Mouse (Mus musculus) kidney, embryonic 16.5 days (tissue): ENCODE measurements around the gene Per1. TPM values are rescaled to one million over a fixed set of nuclear protein-coding genes. Genes with fewer than 3 reads are reported as not detected.
A peak's percentile ranks its signal among the peaks of the same experiment; 100 is the strongest.

Experiments
- ATAC-seq: fragments of 200-750 bp; cut with Nextera tagmentation; 2 replicates; pipeline ENCODE4 v1.8.0; 2017; ENCODE audit warnings: moderate TSS enrichment; ENCODE audit not compliant: low FRiP score, low TSS enrichment
- H3K27ac ChIP-seq: fragments of 300-500 bp; sonication (generic); 2 replicates; pipeline ENCODE4 v1.5.1; 2014; ENCODE audit warnings: low read length
- H3K27me3 ChIP-seq: fragments of 300-500 bp; sonication (generic); 2 replicates; pipeline ENCODE4 v1.6.1; 2014; ENCODE audit warnings: low read length, control low read depth, mixed read lengths; ENCODE audit not compliant: insufficient read depth
- H3K36me3 ChIP-seq: fragments of 300-500 bp; sonication (generic); 2 replicates; pipeline ENCODE4 v1.6.1; 2014; ENCODE audit warnings: low read length, control low read depth, mixed read lengths; ENCODE audit not compliant: insufficient read depth
- H3K4me1 ChIP-seq: fragments of 300-500 bp; sonication (generic); 2 replicates; pipeline ENCODE4 v1.6.1; 2014; ENCODE audit warnings: low read length, control low read depth, mixed read lengths; ENCODE audit not compliant: insufficient read depth
- H3K4me2 ChIP-seq: fragments of 300-500 bp; sonication (generic); replicated peaks from 2 replicates; pipeline ENCODE4 v1.6.1; 2014; ENCODE audit warnings: low read depth, low read length
- H3K4me3 ChIP-seq: fragments of 300-500 bp; sonication (generic); 2 replicates; pipeline ENCODE4 v1.5.1; 2014; ENCODE audit warnings: mild to moderate bottlenecking, low read length
- H3K9ac ChIP-seq: fragments of 300-500 bp; sonication (generic); replicated peaks from 2 replicates; pipeline ENCODE4 v1.6.1; 2014; ENCODE audit warnings: low read length
- H3K9me3 ChIP-seq: fragments of 300-500 bp; sonication (generic); 2 replicates; pipeline ENCODE4 v1.6.1; 2016; ENCODE audit warnings: low read length, control low read depth
- WGBS: fragments of 180-500 bp; shearing (Covaris S2); extraction: QIAGEN DNeasy Blood & Tissue Kit; methylation state at CpG from one replicate; pipeline ENCODE4 v1.1.7; 2014; 5-methylcytosine and 5-hydroxymethylcytosine counted together
- polyA plus RNA-seq: library from polyadenylated mRNA; unstranded; fragments of >200 nt; fragmentation: Nextera tagmentation; extraction: Ambion mirVana; gene quantifications from 2 replicates; pipeline ENCODE4 v1.2.1, GENCODE M21; 2015

Per1 gene
- polyA plus RNA-seq, 1 experiment from 2014 or later: 11.4 TPM

- WGBS: under 1% methylated on average over 15 of the region's 15 CpGs
- no peaks in the 10 kb centered on the region for H3K9me3 ChIP-seq
- peaks cover 25% of the 10 kb centered on the region for H3K4me1 ChIP-seq
- peak overlapping the region; percentile 88 for H3K4me2 ChIP-seq
- no peak overlapping the region for H3K9ac ChIP-seq
- H3K36me3 ChIP-seq: no peaks in the 10 kb centered on the region
- H3K27me3 ChIP-seq: no peaks in the 10 kb centered on the region
- H3K27ac ChIP-seq: no peak overlapping the region
- peak overlapping the region; percentile 85 for H3K4me3 ChIP-seq
- no peak for ATAC-seq
Observed at GRCm38 (mm10) chr11:69118765-69119164, 23.7 kb downstream of the Per1 start.

- Histone ChIP-seq H3K4me1 (peaks cover 25% of the 10 kb centered on the region), H3K4me2 (peak overlapping the region; percentile 88), H3K4me3 (peak overlapping the region; percentile 58), H3K27ac (no peak overlapping the region), H3K9ac (peak overlapping the region; percentile 52), H3K36me3 (no peaks in the 10 kb centered on the region), H3K27me3 (no peaks in the 10 kb centered on the region), H3K9me3 (no peaks in the 10 kb centered on the region)
- 28% methylated on average over 14 of the region's 14 CpGs for WGBS
- no peak for ATAC-seq
Observed at GRCm38 (mm10) chr11:69119446-69120155, 24.6 kb downstream of the Per1 start.

GRCm38 (mm10) chr11:69120221-69121000 lies 25.4 kb downstream of the Per1 start, which contains the start of gene Hes7:
Hes7 (plus strand) TSS chr11:69120404.
- no peaks in the 10 kb centered on the region for H3K27me3 ChIP-seq
- peak within 1 kb of the TSS; percentile 58 for H3K4me3 ChIP-seq
- peaks cover 25% of the 10 kb centered on the region for H3K4me1 ChIP-seq
- H3K36me3 ChIP-seq: no peaks in the 10 kb centered on the region
- 2% methylated on average over 27 of the region's 27 CpGs for WGBS
- no peak for ATAC-seq
- H3K27ac ChIP-seq: no peak within 1 kb of the TSS
- no peaks in the 10 kb centered on the region for H3K9me3 ChIP-seq
- H3K9ac ChIP-seq: peak within 1 kb of the TSS; percentile 71
- peak within 1 kb of the TSS; percentile 88 for H3K4me2 ChIP-seq

- Histone ChIP-seq H3K9me3 (no peaks in the 10 kb centered on the region), H3K4me3 (peak overlapping the region; percentile 58), H3K4me1 (peaks cover 31% of the 10 kb centered on the region), H3K4me2 (peak overlapping the region; percentile 88), H3K27me3 (no peaks in the 10 kb centered on the region), H3K9ac (peak overlapping the region; percentile 71), H3K36me3 (no peaks in the 10 kb centered on the region), H3K27ac (no peak overlapping the region)
- ATAC-seq: no peak
- under 1% methylated on average over 33 of the region's 33 CpGs for WGBS
Observed at GRCm38 (mm10) chr11:69121001-69121740, 26.2 kb downstream of the Per1 start.

GRCm38 (mm10) chr11:69121741-69122335 lies 26.8 kb downstream of the Per1 start:
- peak overlapping the region; percentile 58 for H3K4me3 ChIP-seq
- H3K36me3 ChIP-seq: no peaks in the 10 kb centered on the region
- H3K27me3 ChIP-seq: no peaks in the 10 kb centered on the region
- peak overlapping the region; percentile 71 for H3K9ac ChIP-seq
- H3K27ac ChIP-seq: peak overlapping the region; percentile 86
- no peaks in the 10 kb centered on the region for H3K9me3 ChIP-seq
- H3K4me2 ChIP-seq: peak overlapping the region; percentile 88
- peaks cover 34% of the 10 kb centered on the region for H3K4me1 ChIP-seq
- under 1% methylated on average over 27 of the region's 32 CpGs for WGBS
- no peak for ATAC-seq

GRCm38 (mm10) chr11:69122336-69122951 lies 27.4 kb downstream of the Per1 start, which contains the start of gene 9130213A22Rik:
9130213A22Rik (minus strand) TSS chr11:69122589.
- WGBS: under 1% methylated on average over 65 of the region's 66 CpGs
- ATAC-seq: peak; percentile 74
- peak within 1 kb of the TSS; percentile 71 for H3K9ac ChIP-seq
- peak within 1 kb of the TSS; percentile 88 for H3K4me2 ChIP-seq
- H3K4me1 ChIP-seq: peaks cover 31% of the 10 kb centered on the region
- no peaks in the 10 kb centered on the region for H3K27me3 ChIP-seq
- H3K27ac ChIP-seq: peak within 1 kb of the TSS; percentile 86
- peak within 1 kb of the TSS; percentile 58 for H3K4me3 ChIP-seq
- H3K9me3 ChIP-seq: no peaks in the 10 kb centered on the region
- no peaks in the 10 kb centered on the region for H3K36me3 ChIP-seq

- peak; percentile 7; the same call in 1 of the 2 replicates for ATAC-seq
- Histone ChIP-seq H3K4me1 (peaks cover 28% of the 10 kb centered on the region), H3K27me3 (no peaks in the 10 kb centered on the region), H3K4me2 (peak overlapping the region; percentile 88), H3K9me3 (no peaks in the 10 kb centered on the region), H3K4me3 (peak overlapping the region; percentile 58), H3K27ac (peak overlapping the region; percentile 86), H3K9ac (peak overlapping the region; percentile 71), H3K36me3 (no peaks in the 10 kb centered on the region)
- under 1% methylated on average over 29 of the region's 29 CpGs for WGBS
Observed at GRCm38 (mm10) chr11:69123056-69123692, 28.2 kb downstream of the Per1 start.

- peak; percentile 65 for ATAC-seq
- Histone ChIP-seq H3K4me3 (peak overlapping the region; percentile 58), H3K9ac (peak overlapping the region; percentile 66), H3K4me2 (peak overlapping the region; percentile 88), H3K27me3 (no peaks in the 10 kb centered on the region), H3K36me3 (no peaks in the 10 kb centered on the region), H3K27ac (peak overlapping the region; percentile 67), H3K9me3 (no peaks in the 10 kb centered on the region), H3K4me1 (peaks cover 27% of the 10 kb centered on the region)
- WGBS: under 1% methylated on average over 31 of the region's 31 CpGs
Observed at GRCm38 (mm10) chr11:69123693-69124497, 28.9 kb downstream of the Per1 start.
